Mouse (Mus musculus) intestine, embryonic 14.5 days (tissue): ENCODE measurements around the gene Diras1. TPM values are rescaled to one million over a fixed set of nuclear protein-coding genes. Genes with fewer than 3 reads are reported as not detected.

ENCODE experiments used
- ATAC-seq: fragments of 200-750 bp; cut with Nextera tagmentation; replicated peaks from 2 replicates; pipeline ENCODE4 v1.8.0; 2017; ENCODE audit warnings: low read depth, moderate number of reproducible peaks, moderate TSS enrichment, moderate library complexity; ENCODE audit not compliant: low FRiP score, low TSS enrichment
- DNase-seq: peaks from one replicate; pipeline ENCODE4 v3.0.0-alpha.2; 2018; ENCODE audit warnings: low spot score
- H3K27ac ChIP-seq: fragments of 300-500 bp; sonication (generic); 2 replicates; pipeline ENCODE4 v1.5.1; 2014; ENCODE audit warnings: low read depth, mild to moderate bottlenecking, control low read depth
- H3K27me3 ChIP-seq: fragments of 300-500 bp; sonication (generic); replicated peaks from 2 replicates; pipeline ENCODE4 v1.6.1; 2014; ENCODE audit warnings: low read length, control low read depth; ENCODE audit not compliant: control insufficient read depth, insufficient read depth
- H3K36me3 ChIP-seq: fragments of 300-500 bp; sonication (generic); 2 replicates; pipeline ENCODE4 v1.6.1; 2014; ENCODE audit warnings: low read length, control low read depth; ENCODE audit not compliant: control insufficient read depth, insufficient read depth
- H3K4me1 ChIP-seq: fragments of 300-500 bp; sonication (generic); replicated peaks from 2 replicates; pipeline ENCODE4 v1.6.1; 2014; ENCODE audit warnings: low read length, control low read depth, mixed read lengths; ENCODE audit not compliant: control insufficient read depth, insufficient read depth
- H3K4me2 ChIP-seq: fragments of 300-500 bp; sonication (generic); 2 replicates; pipeline ENCODE4 v1.6.1; 2014; ENCODE audit warnings: low read length
- H3K4me3 ChIP-seq: fragments of 300-500 bp; sonication (generic); 2 replicates; pipeline ENCODE4 v1.5.1; 2014; ENCODE audit warnings: low read depth, low read length, control low read depth, mixed read lengths
- H3K9ac ChIP-seq: fragments of 300-500 bp; sonication (generic); 2 replicates; pipeline ENCODE4 v1.6.1; 2014; ENCODE audit warnings: mild to moderate bottlenecking, low read length
- H3K9me3 ChIP-seq: fragments of 300-500 bp; sonication (generic); 2 replicates; pipeline ENCODE4 v1.6.1; 2016; ENCODE audit warnings: low read length, control low read depth; ENCODE audit not compliant: control insufficient read depth
- WGBS: fragments of 180-500 bp; shearing (Covaris S2); extraction: QIAGEN DNeasy Blood & Tissue Kit; methylation state at CpG from one replicate; pipeline ENCODE4 v1.1.7; 2014; 5-methylcytosine and 5-hydroxymethylcytosine counted together
- polyA plus RNA-seq: library from polyadenylated mRNA; unstranded; fragments of >200 nt; fragmentation: Nextera tagmentation; extraction: Ambion mirVana; gene quantifications from 2 replicates; pipeline ENCODE4 v1.2.1, GENCODE M21; 2014

Gene Diras1
- polyA plus RNA-seq, 1 experiment from 2014 or later = 0.65 TPM

DNA sequence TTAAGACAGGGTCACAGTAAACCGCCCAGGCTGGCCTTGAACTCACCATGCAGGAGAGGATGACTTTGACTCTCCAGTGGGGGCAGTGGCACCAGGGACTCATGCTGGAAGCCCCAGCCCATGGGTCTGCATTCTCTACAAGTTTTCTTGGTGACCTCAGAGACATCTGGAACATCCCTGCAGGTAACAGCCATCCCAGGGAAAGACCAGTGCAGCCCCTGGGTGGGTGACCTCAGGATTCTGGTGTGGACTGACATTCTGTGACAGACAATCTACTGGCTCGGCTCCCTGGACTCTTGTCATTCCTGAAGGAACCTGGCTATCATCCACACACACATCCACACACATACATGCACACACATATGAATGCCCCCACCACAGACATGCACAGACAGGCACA, 9.8 kb downstream of the Diras1 start:
- peaks cover 8% of the 10 kb centered on the region; the same call in 1 of the 2 replicates for H3K4me1 ChIP-seq
- no peaks in the 10 kb centered on the region for H3K9me3 ChIP-seq
- no peak overlapping the region for H3K9ac ChIP-seq
- no peak overlapping the region for H3K4me2 ChIP-seq
- no peak overlapping the region for H3K27ac ChIP-seq
- no peaks in the 10 kb centered on the region for H3K27me3 ChIP-seq
- WGBS = 86% methylated on average over 2 of the region's 2 CpGs
- H3K36me3 ChIP-seq = no peaks in the 10 kb centered on the region
- DNase-seq = no peak
- H3K4me3 ChIP-seq = no peak overlapping the region
- ATAC-seq = no peak

DNA sequence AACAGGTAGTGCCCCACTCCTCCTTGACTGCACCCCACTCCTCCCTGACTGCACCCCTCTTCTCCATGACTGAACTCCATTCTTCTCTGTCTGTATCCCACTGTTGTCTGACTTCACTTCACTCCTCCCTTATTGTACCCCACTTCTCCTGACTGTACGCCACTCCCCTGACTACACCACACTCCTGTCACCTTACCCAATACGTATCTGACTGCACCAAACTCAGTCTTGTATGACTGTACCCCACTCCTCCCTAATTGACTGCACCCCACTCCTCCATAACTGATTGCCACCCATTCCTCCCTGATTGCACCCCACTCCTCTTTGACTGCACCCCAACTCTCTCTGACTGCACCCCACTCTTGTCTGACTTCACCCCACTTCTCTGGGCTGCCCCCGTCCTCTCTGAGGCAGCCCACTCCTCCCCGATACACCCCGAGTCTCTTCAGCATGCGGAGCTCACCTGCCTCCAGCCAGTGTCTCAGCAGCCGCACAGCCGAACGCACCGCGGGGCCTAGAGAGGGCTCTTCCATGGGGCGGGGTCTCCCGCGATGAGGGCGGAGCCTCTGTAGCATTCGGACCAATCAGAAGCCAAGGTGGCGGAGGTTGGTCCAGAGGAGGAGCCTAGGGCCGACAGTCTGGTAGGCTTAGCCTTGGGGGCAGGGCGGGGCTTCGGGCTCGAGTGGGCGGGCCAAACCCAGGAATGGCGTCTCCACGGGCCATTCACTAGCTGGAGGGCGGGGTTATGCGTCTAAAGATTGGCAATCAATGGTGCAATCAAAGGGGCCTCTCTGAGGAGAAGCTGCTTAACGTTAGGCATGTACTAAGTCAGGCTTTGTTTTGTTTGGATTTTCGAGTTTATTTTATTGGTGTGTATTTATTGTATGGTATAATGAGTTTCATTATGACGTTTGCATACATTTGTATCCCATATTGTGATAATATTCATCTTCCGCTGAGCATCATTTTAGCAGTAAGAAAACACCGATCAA, 10.8 kb downstream of the Diras1 start, which contains the start of gene Gng7:
Gene Gng7, minus strand, starts transcription at position 553 of the 992 bp plus-strand sequence.
- Histone ChIP-seq H3K27me3 (no peaks in the 10 kb centered on the region), H3K36me3 (no peaks in the 10 kb centered on the region), H3K4me2 (peak within 1 kb of the TSS; percentile 61), H3K27ac (no peak within 1 kb of the TSS), H3K9me3 (no peaks in the 10 kb centered on the region), H3K9ac (peak within 1 kb of the TSS; percentile 38), H3K4me3 (peak within 1 kb of the TSS; percentile 36), H3K4me1 (peaks cover 8% of the 10 kb centered on the region; the same call in 1 of the 2 replicates)
- ATAC-seq = peak; percentile 98
- WGBS = 10% methylated on average over 31 of the region's 31 CpGs
- DNase-seq = peak; percentile 96

DNA sequence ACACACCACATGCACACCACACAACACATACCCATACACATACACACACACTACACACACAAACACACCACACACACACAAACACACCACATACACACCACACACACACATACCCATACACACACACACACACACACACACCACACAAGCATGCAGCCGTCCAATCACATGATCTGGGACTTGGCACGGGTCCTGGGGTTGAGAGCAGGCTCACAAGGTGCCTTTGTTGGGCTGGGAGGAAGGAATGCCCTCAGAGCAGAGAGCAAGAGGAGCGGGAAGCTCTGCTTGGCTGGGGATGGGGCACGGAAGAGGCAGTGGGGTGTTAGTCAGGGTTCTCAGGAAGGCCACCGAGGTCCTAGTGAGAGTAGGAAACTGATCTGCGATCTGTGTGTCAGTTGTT, 14.6 kb downstream of the Diras1 start:
- ATAC-seq = no peak
- no peak overlapping the region for H3K4me3 ChIP-seq
- H3K4me1 ChIP-seq = peaks cover 8% of the 10 kb centered on the region; the same call in 1 of the 2 replicates
- H3K4me2 ChIP-seq = no peak overlapping the region
- H3K36me3 ChIP-seq = no peaks in the 10 kb centered on the region
- 69% methylated on average over 6 of the region's 6 CpGs for WGBS
- no peaks in the 10 kb centered on the region for H3K9me3 ChIP-seq
- H3K27ac ChIP-seq = no peak overlapping the region
- no peaks in the 10 kb centered on the region for H3K27me3 ChIP-seq
- no peak for DNase-seq
- H3K9ac ChIP-seq = no peak overlapping the region

DNA sequence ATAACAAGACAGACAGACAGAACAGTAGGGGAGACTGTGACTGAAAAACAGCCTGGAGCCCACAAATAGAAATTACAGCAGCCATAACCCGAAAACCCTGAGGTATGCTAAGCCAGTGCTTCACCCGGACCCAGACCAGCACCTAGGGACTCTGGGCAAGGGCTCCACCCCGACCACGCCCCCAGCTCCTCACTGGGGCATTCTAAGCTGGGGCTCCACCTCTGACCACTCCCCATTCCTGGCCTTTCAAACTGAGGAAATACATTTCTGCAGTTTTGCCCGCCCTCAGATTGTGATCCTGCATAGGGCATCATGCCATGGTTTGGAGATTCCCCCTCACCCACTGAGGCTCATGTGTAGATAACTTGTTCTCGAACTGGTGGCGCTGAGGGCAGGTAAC, 18.2 kb downstream of the Diras1 start:
- no peaks in the 10 kb centered on the region for H3K4me1 ChIP-seq
- 30% methylated on average over 7 of the region's 7 CpGs for WGBS
- ATAC-seq (no peak), DNase-seq (no peak)
- no peak overlapping the region for H3K4me2 ChIP-seq
- no peak overlapping the region for H3K27ac ChIP-seq
- H3K9me3 ChIP-seq = no peaks in the 10 kb centered on the region
- H3K9ac ChIP-seq = no peak overlapping the region
- H3K4me3 ChIP-seq = no peak overlapping the region
- no peaks in the 10 kb centered on the region for H3K27me3 ChIP-seq
- H3K36me3 ChIP-seq = no peaks in the 10 kb centered on the region

DNA sequence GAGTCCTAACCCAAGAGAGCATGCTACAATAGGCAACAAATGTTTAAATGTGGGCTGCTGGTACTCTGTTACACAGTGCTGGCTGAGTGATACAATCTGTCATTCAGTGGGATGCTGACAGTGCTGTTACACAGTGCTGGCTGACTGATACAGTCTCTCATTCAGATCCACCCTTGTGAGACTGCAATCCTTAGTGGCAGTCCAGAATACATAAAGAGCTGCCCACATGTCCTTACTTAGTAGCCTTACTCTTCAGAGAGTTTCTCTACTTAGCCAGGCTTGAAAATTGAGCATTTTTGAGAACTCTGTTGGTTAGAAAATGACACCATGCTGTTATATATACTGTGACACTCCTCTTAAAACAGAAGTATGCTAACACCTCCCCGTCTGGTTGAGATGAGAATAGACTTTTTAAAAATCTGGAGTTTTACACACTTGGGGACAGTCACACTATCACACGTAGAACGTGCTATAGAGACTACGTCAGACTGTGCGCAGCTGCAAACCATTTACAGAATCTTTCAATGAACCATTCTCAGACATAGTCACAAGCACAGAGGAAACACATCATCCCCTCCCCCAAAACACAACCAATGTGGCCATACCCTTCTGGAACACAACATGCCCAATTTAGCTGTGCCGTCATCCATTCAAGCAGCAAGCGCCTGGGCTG, 19.3 kb downstream of the Diras1 start:
- no peak overlapping the region for H3K27ac ChIP-seq
- no peak for DNase-seq
- no peak overlapping the region for H3K4me2 ChIP-seq
- H3K4me3 ChIP-seq = no peak overlapping the region
- no peak overlapping the region for H3K9ac ChIP-seq
- H3K27me3 ChIP-seq = no peaks in the 10 kb centered on the region
- WGBS = 91% methylated on average over 7 of the region's 7 CpGs
- no peaks in the 10 kb centered on the region for H3K36me3 ChIP-seq
- ATAC-seq = no peak
- no peaks in the 10 kb centered on the region for H3K9me3 ChIP-seq
- H3K4me1 ChIP-seq = no peaks in the 10 kb centered on the region

DNA sequence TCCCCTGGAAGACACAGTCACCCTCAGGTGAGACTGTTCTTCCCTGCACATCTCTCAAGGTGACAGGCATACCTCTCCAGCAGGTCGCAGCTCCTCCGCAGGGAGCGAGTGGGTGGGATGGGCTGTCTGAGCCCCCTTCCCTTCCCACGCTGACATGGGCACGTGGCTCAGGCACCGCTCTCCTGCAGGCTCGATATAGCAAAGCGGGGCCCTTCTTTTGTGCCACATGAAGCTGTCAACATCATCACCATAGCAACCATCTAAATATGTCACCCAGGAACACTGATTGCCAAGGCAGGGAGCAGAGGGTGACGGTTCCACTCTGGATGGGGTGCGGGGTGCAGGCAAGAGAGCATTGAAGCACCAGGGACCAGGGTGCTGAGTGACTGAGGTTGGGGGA, 24.3 kb downstream of the Diras1 start:
- H3K9me3 ChIP-seq = no peaks in the 10 kb centered on the region
- no peaks in the 10 kb centered on the region; the same call in 1 of the 2 replicates for H3K4me1 ChIP-seq
- ATAC-seq (no peak), DNase-seq (no peak)
- no peaks in the 10 kb centered on the region for H3K36me3 ChIP-seq
- H3K4me3 ChIP-seq = no peak overlapping the region
- 63% methylated on average over 10 of the region's 10 CpGs for WGBS
- no peaks in the 10 kb centered on the region for H3K27me3 ChIP-seq
- H3K9ac ChIP-seq = no peak overlapping the region
- H3K27ac ChIP-seq = no peak overlapping the region
- H3K4me2 ChIP-seq = no peak overlapping the region

DNA sequence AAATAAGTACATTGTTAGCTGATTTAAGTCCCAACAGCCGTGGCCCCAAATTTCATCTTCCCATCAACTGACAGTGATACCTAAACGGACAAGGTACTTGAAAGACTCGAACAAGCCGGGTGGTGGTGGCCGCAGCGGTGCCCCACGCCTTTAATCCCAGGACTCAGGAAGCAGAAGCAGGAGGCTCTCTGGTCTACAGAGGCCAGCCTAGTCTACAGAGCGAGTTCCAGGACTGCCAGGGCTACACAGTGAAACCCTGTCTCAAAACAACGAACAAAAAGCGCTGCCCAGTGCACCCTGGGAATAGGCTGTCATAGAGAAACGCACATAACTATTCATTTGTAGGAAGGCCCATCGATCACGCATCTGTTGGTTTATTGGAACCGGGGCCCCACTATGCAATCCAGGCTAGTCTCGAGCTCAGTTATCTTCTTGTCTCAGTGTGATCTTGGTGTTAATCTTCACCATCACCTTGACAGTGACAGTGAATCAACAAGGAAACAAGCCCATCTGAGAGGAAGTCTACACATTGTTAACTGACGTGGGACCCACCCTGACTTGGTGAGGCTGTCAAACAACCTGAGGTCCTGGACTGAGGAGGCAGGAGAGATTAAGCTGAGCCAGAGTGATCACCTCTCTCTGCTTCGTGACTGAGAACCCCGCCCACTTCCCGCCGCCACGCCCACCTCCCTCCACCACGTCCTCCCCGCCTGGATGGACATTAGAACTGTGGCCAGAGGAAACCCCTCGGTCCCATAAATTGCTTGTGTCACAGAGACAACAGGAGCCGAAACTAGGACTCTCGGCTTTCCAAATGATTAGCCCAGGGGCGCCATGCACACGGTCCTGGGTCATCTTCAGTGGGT, 25.0 kb downstream of the Diras1 start:
- H3K9me3 ChIP-seq = no peaks in the 10 kb centered on the region
- DNase-seq (no peak), ATAC-seq (no peak; the same call in 1 of the 2 replicates)
- no peak overlapping the region for H3K4me3 ChIP-seq
- no peak overlapping the region for H3K27ac ChIP-seq
- H3K27me3 ChIP-seq = no peaks in the 10 kb centered on the region
- no peaks in the 10 kb centered on the region; the same call in 1 of the 2 replicates for H3K4me1 ChIP-seq
- WGBS = 44% methylated on average over 28 of the region's 28 CpGs
- no peaks in the 10 kb centered on the region for H3K36me3 ChIP-seq
- H3K4me2 ChIP-seq = no peak overlapping the region
- no peak overlapping the region for H3K9ac ChIP-seq
